Mouse (Mus musculus) regulatory T cell (primary cell): ENCODE results near the gene Fgfr2.
"Not testable (repeated sequence)": the region's sequence is repeated elsewhere in the genome, so short reads cannot be mapped to it uniquely, and the experiment has no call there.

Experiments used
- in situ Hi-C: fragments of 300-600 bp; cut with MboI, MseI; formaldehyde crosslinking; loops from one replicate; pipeline ENCODE4 v1.15.1; 2025; ENCODE audit warnings: high pct_unique_total_duplicates

Fgfr2 gene

GRCm38 (mm10) chr7:130170144-130170543 is 2953.0 kb downstream of the Fgfr2 start:
- in situ Hi-C loops, result no loop called here

- in situ Hi-C loops, result no loop called here
Measured at GRCm38 (mm10) chr7:130168296-130168695, 2954.9 kb downstream of the Fgfr2 start.

- in situ Hi-C loops, result no loop called here
Measured at GRCm38 (mm10) chr7:130167261-130167660, 2955.9 kb downstream of the Fgfr2 start.

GRCm38 (mm10) chr7:130166190-130166589 is 2957.0 kb downstream of the Fgfr2 start:
- in situ Hi-C loops, result no loop called here

GRCm38 (mm10) chr7:130165408-130165807 is 2957.7 kb downstream of the Fgfr2 start:
- in situ Hi-C loops, result no loop called here

- in situ Hi-C loops, result no loop called here
Measured at GRCm38 (mm10) chr7:130162718-130163117, 2960.4 kb downstream of the Fgfr2 start.

- in situ Hi-C loops, result no loop called here
Measured at GRCm38 (mm10) chr7:130161581-130161980, 2961.6 kb downstream of the Fgfr2 start.

GRCm38 (mm10) chr7:130158845-130159244 is 2964.3 kb downstream of the Fgfr2 start:
- in situ Hi-C loops, result no loop called here

- in situ Hi-C loops, result no loop called here
Measured at GRCm38 (mm10) chr7:130153363-130153969, 2969.7 kb downstream of the Fgfr2 start.

- in situ Hi-C loops, result no loop called here
Measured at GRCm38 (mm10) chr7:130148906-130149305, 2974.2 kb downstream of the Fgfr2 start.

GRCm38 (mm10) chr7:130147230-130147629 is 2975.9 kb downstream of the Fgfr2 start:
- in situ Hi-C loops, result no loop called here

- in situ Hi-C loops, result no loop called here
Measured at GRCm38 (mm10) chr7:130145211-130145610, 2977.9 kb downstream of the Fgfr2 start.

GRCm38 (mm10) chr7:130143371-130143770 is 2979.8 kb downstream of the Fgfr2 start:
- in situ Hi-C loops, result no loop called here

GRCm38 (mm10) chr7:130141088-130141873 is 2981.9 kb downstream of the Fgfr2 start:
- in situ Hi-C loops, result no loop called here

- in situ Hi-C loops, result no loop called here
Measured at GRCm38 (mm10) chr7:130134924-130135365, 2988.2 kb downstream of the Fgfr2 start.

GRCm38 (mm10) chr7:130134428-130134827 is 2988.7 kb downstream of the Fgfr2 start:
- in situ Hi-C loops, result not testable (repeated sequence)

- in situ Hi-C loops, result no loop called here
Measured at GRCm38 (mm10) chr7:130130226-130130625, 2992.9 kb downstream of the Fgfr2 start.

GRCm38 (mm10) chr7:130129359-130129960 is 2993.7 kb downstream of the Fgfr2 start:
- in situ Hi-C loops, result no loop called here

GRCm38 (mm10) chr7:130121507-130121906 is 3001.6 kb downstream of the Fgfr2 start:
- in situ Hi-C loops, result no loop called here

GRCm38 (mm10) chr7:130119466-130119865 is 3003.7 kb downstream of the Fgfr2 start:
- in situ Hi-C loops, result no loop called here

GRCm38 (mm10) chr7:130118726-130119125 is 3004.4 kb downstream of the Fgfr2 start:
- in situ Hi-C loops, result no loop called here

GRCm38 (mm10) chr7:130117466-130118123 is 3005.6 kb downstream of the Fgfr2 start:
- in situ Hi-C loops, result no loop called here
